Mouse (Mus musculus) layer of hippocampus, adult 18-20 months (tissue): Measurements from ENCODE around the gene Bola2. TPM values are rescaled to one million over a fixed set of nuclear protein-coding genes. Genes with fewer than 3 reads are reported as not detected.
A peak's percentile ranks its signal among the peaks of the same experiment; 100 is the strongest.
"Not testable (repeated sequence)": the region's sequence is repeated elsewhere in the genome, so short reads cannot be mapped to it uniquely, and the experiment has no call there.

Experiments
- DNase-seq, 2 experiments: peaks; one replicate each; pipeline ENCODE4 v3.0.0; 2022; ENCODE audit warnings: low spot score in 2 of 2
- total RNA-seq, 2 experiments: library from RNA; stranded (reverse); gene quantifications; 2 replicates each; pipeline ENCODE4 v1.2.3; 2021

Gene Bola2
- total RNA-seq, 2 experiments from 2014 or later = 105 to 106 TPM

- DNase-seq = no peak
Measured at GRCm38 (mm10) chr7:126707442-126708174, 12.4 kb downstream of the Bola2 start, which contains the start of gene Coro1a. TSS of gene Coro1a (minus strand) at chr7:126707787.

DNA sequence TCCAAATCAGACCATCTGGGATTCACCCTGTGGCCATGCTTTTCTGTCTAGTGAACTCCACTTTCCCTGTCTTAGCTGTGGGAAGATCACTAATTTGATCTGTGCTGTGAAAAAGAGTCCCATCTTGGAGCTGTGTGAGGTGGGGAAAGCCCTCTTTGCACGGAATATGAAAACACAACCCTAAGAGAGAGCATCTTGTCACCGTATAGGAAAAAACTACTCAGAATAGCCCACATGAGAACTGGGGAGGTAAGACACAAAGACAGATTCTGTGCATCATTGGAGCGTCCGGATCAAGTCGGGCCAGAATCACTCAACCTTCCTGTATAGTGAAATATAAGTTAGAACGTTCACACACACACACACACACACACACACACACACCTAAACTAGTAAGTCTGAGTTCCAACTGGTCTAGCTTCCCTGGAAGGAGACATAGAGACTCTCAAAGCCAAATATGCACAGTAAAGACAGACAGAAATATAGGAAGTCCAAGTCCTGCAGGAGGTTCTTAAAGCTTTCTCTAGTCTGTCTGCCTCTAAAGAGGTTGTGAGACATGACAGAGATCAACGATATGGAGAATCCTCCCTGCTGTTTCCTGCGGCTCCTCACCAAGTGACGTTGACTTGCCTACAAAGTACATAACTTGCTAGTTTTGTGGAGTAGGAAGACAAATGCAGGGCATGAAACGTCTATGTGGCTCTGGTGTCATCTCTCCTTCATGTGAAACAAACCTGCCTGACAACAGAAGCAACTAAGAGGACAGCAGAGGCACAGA is 13.2 kb downstream of the Bola2 start:
- DNase-seq = no peak

DNA sequence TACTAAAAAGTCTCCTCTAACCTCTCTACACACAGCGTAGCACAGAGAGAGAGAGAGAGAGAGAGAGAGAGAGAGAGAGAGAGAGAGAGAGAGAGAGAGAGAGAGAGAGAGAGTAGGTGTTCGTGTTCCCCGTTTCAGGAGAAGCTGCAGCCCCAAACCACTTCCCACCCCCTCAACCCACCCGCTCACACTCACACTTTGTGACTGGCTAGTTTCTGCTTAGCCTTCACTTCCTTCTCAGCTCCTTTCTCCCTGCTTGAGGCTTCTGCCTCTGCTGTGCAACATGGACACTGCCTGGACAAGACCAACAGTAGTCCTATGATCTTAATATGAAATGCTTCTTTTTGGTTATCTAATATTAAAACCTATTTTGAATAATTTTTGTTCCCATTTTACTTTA is 15.1 kb downstream of the Bola2 start:
- no peak for DNase-seq

DNA sequence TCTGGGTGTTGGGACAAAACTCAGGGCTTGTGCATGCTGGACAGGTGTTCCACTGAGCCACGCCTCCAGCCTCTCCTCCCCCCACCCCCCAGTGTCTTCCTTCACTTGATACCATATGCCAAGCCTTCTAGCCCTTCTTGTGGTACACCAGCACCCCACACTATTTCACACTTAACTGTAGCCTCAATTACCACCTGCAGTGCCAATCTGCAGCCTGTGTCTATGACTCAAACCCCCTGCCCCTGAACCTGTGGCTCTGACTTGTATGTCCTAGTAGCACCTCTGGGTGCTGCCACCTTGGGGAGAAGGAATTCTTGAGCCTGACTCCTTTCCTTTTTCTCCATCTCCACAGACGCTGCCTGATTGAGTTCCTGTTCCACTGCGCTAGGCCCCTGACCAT is 16.7 kb downstream of the Bola2 start:
- no peak for DNase-seq

DNA sequence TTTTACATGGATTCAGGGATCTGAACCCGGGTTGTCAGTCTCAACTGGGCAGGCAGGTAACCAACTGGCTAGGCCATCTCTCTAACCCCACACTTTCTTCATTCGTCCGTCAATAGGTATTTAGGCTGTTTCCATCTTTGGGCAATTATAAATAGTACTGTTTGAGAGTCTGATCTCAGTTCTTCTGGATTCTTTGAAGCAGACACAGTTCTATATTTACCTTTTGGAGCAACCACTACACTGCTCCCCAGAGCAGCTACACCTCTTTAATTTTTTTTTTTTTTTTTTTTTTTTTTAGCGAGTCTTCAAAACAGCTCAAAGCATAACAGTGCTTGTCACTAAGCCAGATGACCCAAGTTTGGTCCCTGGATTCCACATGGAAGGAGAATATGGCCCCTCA is 20.5 kb downstream of the Bola2 start:
- no peak for DNase-seq

DNA sequence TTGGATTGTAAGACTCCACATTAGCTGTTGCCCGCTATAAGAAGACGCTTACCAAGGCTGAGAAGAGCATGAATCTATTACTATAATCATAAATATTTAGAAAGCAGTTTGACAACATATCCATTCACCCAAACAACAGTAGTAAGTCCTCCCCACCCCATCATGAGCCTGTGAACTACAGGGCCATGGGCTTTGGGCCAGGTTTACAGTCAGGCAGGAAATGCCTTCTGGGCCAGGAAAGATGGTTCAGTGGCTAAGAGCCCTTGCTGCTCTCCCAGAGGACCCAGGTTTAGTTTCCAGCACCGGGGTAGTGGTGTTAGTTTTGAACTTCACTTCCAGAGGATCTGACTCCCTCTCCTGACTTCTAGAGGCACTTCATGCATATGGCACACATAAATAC is 22.4 kb downstream of the Bola2 start:
- DNase-seq = no peak

GRCm38 (mm10) chr7:126718787-126719337 is 23.7 kb downstream of the Bola2 start:
- peak in 1 of 2 experiments; percentile 49 for DNase-seq

DNA sequence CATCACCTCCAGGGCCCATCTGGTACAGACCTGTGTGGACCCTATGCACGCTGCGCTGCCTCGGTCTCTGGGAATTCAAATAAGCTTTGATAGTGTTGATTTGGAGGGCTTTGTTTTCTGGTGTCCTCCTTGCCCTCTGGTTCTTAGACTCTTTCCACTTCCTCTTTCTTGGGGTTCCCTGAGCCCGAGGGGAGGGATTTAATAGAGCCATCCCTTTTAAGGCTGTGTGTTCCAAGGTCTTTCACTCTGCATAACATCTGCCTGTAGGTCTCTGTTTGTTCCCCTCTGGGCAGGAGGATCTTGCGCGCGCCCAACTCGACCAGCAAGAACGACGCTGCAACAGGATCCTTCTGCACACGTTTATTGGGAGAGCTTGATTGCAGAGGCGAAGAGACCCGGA is 26.4 kb downstream of the Bola2 start:
- no peak for DNase-seq

DNA sequence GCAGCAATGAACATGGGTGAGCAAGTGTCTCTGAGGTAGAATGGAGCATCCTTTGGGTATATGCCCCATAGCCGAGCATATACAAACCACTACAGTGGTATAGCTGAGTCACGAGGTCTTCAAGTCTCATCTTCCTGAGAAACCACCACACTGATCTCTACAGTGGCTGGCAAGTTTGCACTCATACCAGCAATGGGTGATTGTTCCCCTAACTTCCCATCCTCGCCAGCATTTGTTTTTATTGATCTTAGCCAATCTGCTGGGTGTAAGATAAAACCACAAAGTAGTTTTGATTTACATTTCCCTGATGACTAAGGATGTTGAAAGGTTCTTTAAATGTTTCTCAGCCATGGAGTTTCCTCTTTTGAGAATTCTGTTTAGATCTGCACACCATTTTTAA is 29.9 kb downstream of the Bola2 start:
- no peak for DNase-seq

DNA sequence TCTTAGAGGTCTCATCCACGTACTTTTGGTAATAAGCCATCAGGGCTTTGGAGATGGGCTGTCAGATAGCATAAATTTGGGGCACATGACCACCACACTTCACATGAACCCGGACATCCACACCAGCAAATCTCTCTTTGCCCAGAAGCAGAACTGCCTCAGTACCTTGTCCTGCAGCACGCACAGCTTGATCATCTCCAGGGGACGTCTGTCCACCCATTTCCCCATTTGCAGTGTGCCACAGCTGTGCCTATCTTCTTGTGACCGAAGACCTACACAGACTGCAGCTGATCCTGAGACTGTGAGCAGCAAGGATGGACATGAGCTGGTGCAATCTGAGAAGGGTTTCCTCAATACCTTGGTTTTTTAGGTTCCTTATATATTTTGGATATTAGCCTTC is 30.5 kb downstream of the Bola2 start:
- no peak for DNase-seq

DNA sequence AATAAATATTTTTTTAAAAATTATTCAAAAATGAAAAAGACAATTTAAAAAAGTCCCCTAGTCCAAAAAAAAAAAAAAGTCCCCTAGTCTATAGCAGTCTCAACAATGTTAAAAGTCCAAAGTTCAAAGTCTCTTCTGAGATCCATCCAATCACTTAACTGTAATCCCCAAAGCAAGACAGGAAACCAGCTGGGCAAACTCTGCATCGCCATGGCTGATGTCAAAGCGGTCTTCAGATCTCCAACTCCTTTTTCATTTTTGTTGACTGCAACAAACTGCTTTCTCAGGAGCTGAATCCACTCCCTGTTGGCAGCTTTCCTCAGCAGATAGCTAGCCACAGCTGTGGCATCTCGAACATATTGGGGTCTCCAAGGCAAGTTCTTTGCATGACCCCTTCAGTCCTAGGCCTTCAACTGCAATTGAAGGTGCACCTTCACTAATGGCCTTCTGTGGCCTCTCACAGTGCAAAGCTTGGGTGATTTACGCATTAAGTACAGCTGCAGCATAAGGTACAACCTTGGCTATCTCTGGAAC is 35.1 kb downstream of the Bola2 start:
- not testable (repeated sequence) for DNase-seq

- no peak for DNase-seq
Measured at GRCm38 (mm10) chr7:126736122-126736521, 40.9 kb downstream of the Bola2 start.

DNA sequence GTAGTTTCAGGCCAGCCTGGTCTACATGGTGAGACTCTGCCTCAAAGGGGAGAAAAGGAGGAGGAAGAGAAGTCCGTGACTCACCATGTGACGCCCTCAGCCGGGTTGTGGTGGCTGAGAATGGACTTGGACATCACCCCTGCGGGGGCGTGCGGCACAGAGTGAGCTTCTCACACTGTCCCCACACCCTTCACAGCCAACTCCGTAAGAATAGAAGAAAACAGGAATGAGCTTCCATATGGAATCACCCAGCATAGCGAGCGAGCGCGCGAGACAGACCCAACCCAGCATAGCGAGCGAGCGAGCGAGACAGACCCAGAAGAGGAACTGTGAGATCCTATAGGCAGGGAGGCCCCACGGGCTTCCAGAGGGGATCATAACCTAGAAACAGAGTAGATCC is 44.4 kb downstream of the Bola2 start:
- no peak for DNase-seq

DNA sequence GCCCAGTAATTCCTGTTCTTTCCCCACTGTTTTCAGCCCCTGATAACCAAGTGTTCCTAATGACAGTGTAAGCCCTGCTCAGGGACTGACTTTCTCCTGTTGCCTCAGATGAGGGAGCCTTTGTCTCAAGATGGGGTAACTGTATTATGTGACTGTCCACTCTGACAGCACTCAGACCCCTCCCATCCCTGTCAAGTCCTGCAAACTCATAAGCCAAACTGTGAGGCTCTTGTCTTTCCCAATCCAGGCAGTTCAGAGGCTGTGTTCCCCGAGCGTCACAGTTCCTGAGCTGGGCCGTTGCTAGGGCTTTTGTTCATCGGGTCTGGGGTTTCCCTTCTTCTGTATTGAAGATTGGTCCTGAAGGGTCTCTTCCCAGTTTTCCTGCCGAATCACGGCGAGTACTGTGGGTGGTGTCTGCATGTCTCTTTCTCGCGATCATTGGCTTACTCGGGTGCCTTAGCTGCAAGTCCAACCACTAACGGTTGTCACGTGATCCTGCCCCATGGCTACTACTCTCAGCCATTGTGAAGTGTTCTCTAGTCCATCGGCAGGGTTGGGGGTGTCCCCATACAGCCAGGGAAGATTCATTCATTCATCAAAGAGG is 45.0 kb downstream of the Bola2 start:
- no peak for DNase-seq

GRCm38 (mm10) chr7:126740977-126741376 is 45.8 kb downstream of the Bola2 start:
- DNase-seq = no peak

- no peak for DNase-seq
Measured at GRCm38 (mm10) chr7:126741452-126741851, 46.3 kb downstream of the Bola2 start.

- DNase-seq = no peak
Measured at GRCm38 (mm10) chr7:126741964-126742482, 46.8 kb downstream of the Bola2 start.

DNA sequence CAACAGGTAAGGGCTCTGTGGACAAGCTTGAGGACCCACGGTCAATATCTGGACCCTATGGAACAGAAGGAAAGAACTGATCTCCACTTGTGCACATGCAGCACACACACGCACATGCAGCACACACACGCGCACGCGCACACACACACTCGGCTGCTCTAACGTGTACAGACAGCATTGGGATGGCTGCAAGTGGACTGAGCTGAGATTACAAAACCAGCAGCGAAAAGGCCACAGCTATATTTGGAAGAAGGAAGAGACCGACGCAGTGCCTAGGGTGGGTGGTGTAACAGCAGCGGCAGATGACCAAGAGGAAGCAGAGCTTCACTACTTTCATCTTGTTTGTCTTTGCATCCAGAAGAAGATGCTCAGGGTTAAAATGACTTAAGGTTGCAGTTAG is 50.9 kb downstream of the Bola2 start:
- no peak for DNase-seq

GRCm38 (mm10) chr7:126746798-126747197 is 51.6 kb downstream of the Bola2 start:
- no peak for DNase-seq

- no peak for DNase-seq
Measured at GRCm38 (mm10) chr7:126748824-126749223, 53.6 kb downstream of the Bola2 start.
